Mouse (Mus musculus): ENCODE data around the gene Ap5z1.

DNA sequence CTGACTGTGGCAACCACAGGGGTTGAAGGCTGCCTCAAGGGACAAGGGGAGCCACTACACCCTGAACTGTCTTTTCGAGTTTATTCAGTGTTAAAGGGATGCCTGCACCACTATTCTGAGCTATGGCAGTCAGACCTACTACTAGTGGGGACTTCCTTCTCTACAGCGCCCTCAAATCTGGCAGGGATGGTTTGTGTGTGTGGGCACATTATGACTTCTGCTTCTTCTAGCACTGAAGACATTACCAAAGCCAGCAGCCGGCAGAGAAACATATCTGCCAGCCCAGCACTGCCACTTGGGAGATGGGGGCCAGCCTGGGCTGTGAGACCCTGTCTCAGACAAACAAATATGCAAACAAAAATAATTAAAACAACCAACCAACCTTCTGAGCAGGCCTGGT, 40.4 kb downstream of the Ap5z1 start:
- TF ChIP-seq CTCF (IDR thresholded peaks at IDR 0.05; ENCODE audit: control insufficient read depth, insufficient read depth, insufficient read length) (no peak), MYOD1 (IDR thresholded peaks at IDR 0.05; ENCODE audit: control insufficient read depth, insufficient read length, low read depth) (no peak), CEBPB (IDR thresholded peaks at IDR 0.05; ENCODE audit: low read depth) (no peak), USF1 (IDR thresholded peaks at IDR 0.05; ENCODE audit: low read depth) (no peak), FOSL1 (IDR thresholded peaks at IDR 0.05; ENCODE audit: insufficient read depth, low read length, poor library complexity, severe bottlenecking) (no peak), MAX (IDR thresholded peaks at IDR 0.05) (no peak)
